Comparison of ENCODE assay signal across 25 mouse cellular contexts in the genomic region with DNA sequence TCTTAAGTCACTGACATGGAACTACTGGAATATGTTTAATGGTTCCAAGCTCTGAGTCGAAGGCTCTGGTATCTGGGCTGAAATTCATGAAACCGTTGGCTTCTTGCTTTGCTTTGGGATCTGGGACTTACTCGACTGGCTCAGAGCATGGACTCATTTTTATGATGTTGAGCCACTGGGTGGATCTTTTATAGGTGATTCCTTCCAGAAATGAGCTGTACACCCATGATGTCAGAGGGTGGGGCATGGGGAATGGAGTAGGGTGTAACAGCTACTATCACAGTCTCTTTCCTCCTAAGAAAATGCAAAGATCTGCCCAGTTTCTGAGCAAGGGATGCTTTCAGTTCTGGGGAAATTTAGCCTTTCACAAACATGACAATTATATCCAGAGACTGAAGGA. TPM values are rescaled to one million over a fixed set of nuclear protein-coding genes. Genes with fewer than 3 reads are reported as not detected.
A peak's percentile ranks its signal among the peaks of the same experiment; 100 is the strongest.
DNase-seq lines count a peak whose midpoint lies in the region; ATAC-seq and TF ChIP-seq lines count a peak whose summit lies in the region.
"Had no signal": no experiment of that assay in that cellular context is flagged by ENCODE, and none has a peak within 500 bp of the region (broad histone marks: within the 10 kb centered on the region; RNA-seq: fewer than 3 reads in every experiment).

No protein-coding gene starts in this region.

- ATAC-seq in limb, embryonic 14.5 days (ENCODE audit: low FRiP score, low read depth): no peak
- ATAC-seq: forebrain, embryonic 13.5 days; inflammation-experienced regulatory T-cells, adult 6 months; liver, embryonic 12.5 days; midbrain, embryonic 15.5 days had no signal

- 0 out of 2 replicates have a peak, but pooled peaks cover 4% of the 10 kb centered on the region for H3K4me1 ChIP-seq in limb, embryonic 14.5 days (ENCODE audit: control insufficient read depth, insufficient read depth, low read length)
- H3K4me1 ChIP-seq in limb, embryonic 10.5 days: no peaks in the 10 kb centered on the region
- H3K4me1 ChIP-seq: embryonic facial prominence, embryonic 13.5 days; forebrain, embryonic 13.5 days; liver, embryonic 12.5 days; midbrain, embryonic 15.5 days had no signal

- no peaks in the 10 kb centered on the region for H3K36me3 ChIP-seq in limb, embryonic 14.5 days (ENCODE audit: control insufficient read depth, insufficient read depth, low read length)
- H3K36me3 ChIP-seq in limb, embryonic 10.5 days: no peaks in the 10 kb centered on the region
- no peaks in the 10 kb centered on the region for H3K36me3 ChIP-seq in myocyte (ENCODE audit: control insufficient read depth, insufficient read depth)
- H3K36me3 ChIP-seq: embryonic facial prominence, embryonic 13.5 days; hindbrain, embryonic 13.5 days; liver, embryonic 12.5 days; midbrain, embryonic 15.5 days had no signal

- TF ChIP-seq CTCF in gastrocnemius, adult 2 months (IDR thresholded peaks at IDR 0.05): no peak

- no peak overlapping the region for H3K4me2 ChIP-seq in limb, embryonic 14.5 days (replicated peaks; ENCODE audit: low read depth, low read length, severe bottlenecking)
- peak overlapping the region; percentile 26 for H3K4me2 ChIP-seq in myocyte (ENCODE audit: low read depth)
- H3K4me2 ChIP-seq: embryonic facial prominence, embryonic 13.5 days; forebrain, embryonic 13.5 days; hindbrain, embryonic 13.5 days; liver, embryonic 12.5 days; midbrain, embryonic 15.5 days had no signal

- no peaks in the 10 kb centered on the region for H3K27me3 ChIP-seq in limb, embryonic 14.5 days (ENCODE audit: control insufficient read depth, insufficient read depth, low read length)
- no peaks in the 10 kb centered on the region for H3K27me3 ChIP-seq in limb, embryonic 10.5 days (ENCODE audit: low read depth, poor library complexity, severe bottlenecking)
- H3K27me3 ChIP-seq in myocyte (ENCODE audit: control insufficient read depth, insufficient read depth, insufficient read length): no peaks in the 10 kb centered on the region
- H3K27me3 ChIP-seq: embryonic facial prominence, embryonic 13.5 days; forebrain, embryonic 13.5 days; hindbrain, embryonic 13.5 days; liver, embryonic 12.5 days; midbrain, embryonic 15.5 days had no signal

- intact Hi-C loops in gastrocnemius, adult 2 months (cut with DNase I): loop anchor here (5.0 kb wide), 1 partner anchor 52 kb away; no protein-coding TSS in a partner anchor

- no peak overlapping the region for H3K4me3 ChIP-seq in limb, embryonic 14.5 days (replicated peaks; ENCODE audit: low read length)
- no peak overlapping the region for H3K4me3 ChIP-seq in limb, embryonic 10.5 days
- no peak overlapping the region for H3K4me3 ChIP-seq in gastrocnemius, adult 2 months
- no peak overlapping the region for H3K4me3 ChIP-seq in myocyte
- H3K4me3 ChIP-seq: embryonic facial prominence, embryonic 13.5 days; forebrain, embryonic 13.5 days; hindbrain, embryonic 13.5 days; left cerebral cortex, adult 2 months; liver, embryonic 12.5 days; midbrain, embryonic 15.5 days had no signal

- no peaks in the 10 kb centered on the region for H3K79me2 ChIP-seq in myocyte (ENCODE audit: control insufficient read depth, insufficient read depth)

- no peak overlapping the region for H3ac ChIP-seq in myocyte (ENCODE audit: control insufficient read depth, insufficient read length)

- no peak overlapping the region for H3K27ac ChIP-seq in limb, embryonic 14.5 days (replicated peaks; ENCODE audit: low read depth, low read length)
- H3K27ac ChIP-seq in limb, embryonic 10.5 days: no peak overlapping the region
- H3K27ac ChIP-seq in gastrocnemius, adult 2 months: peak overlapping the region; percentile 50
- H3K27ac ChIP-seq: embryonic facial prominence, embryonic 13.5 days; forebrain, embryonic 13.5 days; hindbrain, embryonic 13.5 days; left cerebral cortex, adult 2 months; liver, embryonic 12.5 days; midbrain, embryonic 15.5 days; stomach, postnatal 0 days had no signal

- 79% methylated on average over 3 of the region's 3 CpGs for WGBS in limb, embryonic 14.5 days
- 91% methylated on average over 3 of the region's 3 CpGs for WGBS in limb, embryonic 10.5 days

- no peak for TF ChIP-seq POLR2A in limb, embryonic 14.5 days (IDR thresholded peaks at IDR 0.05; ENCODE audit: borderline replicate concordance, extremely low read depth, insufficient read depth, insufficient read length)
- no peak for TF ChIP-seq POLR2A in myocyte (IDR thresholded peaks at IDR 0.05; ENCODE audit: insufficient read length, low read depth)

- H3K9ac ChIP-seq in limb, embryonic 14.5 days (ENCODE audit: low read depth, low read length, severe bottlenecking): no peak overlapping the region
- H3K9ac ChIP-seq: embryonic facial prominence, embryonic 13.5 days; forebrain, embryonic 13.5 days; hindbrain, embryonic 13.5 days; liver, embryonic 12.5 days; midbrain, embryonic 15.5 days had no signal

- no peaks in the 10 kb centered on the region for H3K9me3 ChIP-seq in limb, embryonic 14.5 days (ENCODE audit: control insufficient read depth, low read length)
- H3K9me3 ChIP-seq in limb, embryonic 10.5 days (replicated peaks): no peaks in the 10 kb centered on the region
- H3K9me3 ChIP-seq: embryonic facial prominence, embryonic 13.5 days; forebrain, embryonic 13.5 days; hindbrain, embryonic 13.5 days; liver, embryonic 12.5 days; midbrain, embryonic 15.5 days had no signal

- DNase-seq in limb, embryonic 14.5 days (ENCODE audit: low spot score): peak; percentile 9
- no peak for DNase-seq in limb, embryonic 10.5 days (ENCODE audit: low spot score)
- peak; percentile 51 for DNase-seq in gastrocnemius, adult 2 months
- DNase-seq in gastrocnemius, postnatal 25 days: peak; percentile 53
- no peak for DNase-seq in cerebellum, postnatal 14 days
- DNase-seq in ovary, postnatal 14 days (ENCODE audit: low spot score): no peak
- DNase-seq: adrenal gland, postnatal 14 days; cerebellum, adult 2 months; cerebellum, postnatal 36 days; embryo, embryonic 11 days; kidney, adult 18-20 months; lung, adult 18-20 months; lung, postnatal 10 days; right cerebral cortex, adult 18-20 months; thymus, adult 2 months; thymus, postnatal 4 days had no signal

TF ChIP-seq in myocyte, 11 proteins besides CTCF, POLR2A, EP300 and RAD21:
- TF ChIP-seq MYOG (IDR thresholded peaks at IDR 0.05; ENCODE audit: control insufficient read depth in 1 of 3, insufficient read depth in 1 of 3, insufficient read length in 2 of 3, low read depth in 2 of 3) (no peak), USF1 (IDR thresholded peaks at IDR 0.05; ENCODE audit: low read depth) (no peak), POLR2AphosphoS2 (IDR thresholded peaks at IDR 0.05; ENCODE audit: insufficient read length, low read depth) (no peak), MYOD1 (IDR thresholded peaks at IDR 0.05; ENCODE audit: control insufficient read depth in 1 of 3, insufficient read length in 2 of 3, low read depth in 2 of 3) (no peak), E2F4 (IDR thresholded peaks at IDR 0.05; ENCODE audit: insufficient read depth) (no peak), REST (IDR thresholded peaks at IDR 0.05; ENCODE audit: insufficient read depth, insufficient read length) (no peak), SRF (IDR thresholded peaks at IDR 0.05; ENCODE audit: control insufficient read depth, insufficient read length, low read depth) (no peak), CEBPB (IDR thresholded peaks at IDR 0.05; ENCODE audit: insufficient read depth, poor library complexity, severe bottlenecking) (no peak), TCF3 (IDR thresholded peaks at IDR 0.05; ENCODE audit: insufficient read length, low read depth) (no peak), MAX (IDR thresholded peaks at IDR 0.05; ENCODE audit: low read depth) (no peak), TCF12 (IDR thresholded peaks at IDR 0.05; ENCODE audit: insufficient read depth, poor library complexity, severe bottlenecking) (no peak)

RNA-seq across cellular contexts. Expression of a gene that starts 57.0 kb away (rescaled TPM):
- polyA plus RNA-seq in limb, embryonic 14.5 days (2012; rRNA removed): 5.1 and 5.7 TPM in 2 replicates
- polyA plus RNA-seq in limb, embryonic 14.5 days (2014; fragmentation: Nextera tagmentation; extraction: Ambion mirVana): 7.8 and 10.9 TPM in 2 replicates
- polyA plus RNA-seq in limb, embryonic 10.5 days (2016; fragmentation: Nextera tagmentation; extraction: Ambion mirVana): 8.1 and 8.5 TPM in 2 replicates
- total RNA-seq in gastrocnemius, adult 2 months (2021): 10 to 100 TPM in 1 of 2 experiments, 1 to 10 TPM in 1; 8.8 to 11.0 TPM
- total RNA-seq in gastrocnemius, postnatal 25 days (2021): 1 to 10 TPM; 5.6 to 7.1 TPM
- 12.7 TPM for polyA plus RNA-seq in myocyte (2012; fragmentation: generic; extraction: Trizol)

Comparison
In these comparisons a context has a peak if more than half of its experiments do, and no peak if none do; other contexts are left out.
1. DNase-seq: peak in limb, embryonic 14.5 days (single experiment), gastrocnemius, adult 2 months (single experiment) and gastrocnemius, postnatal 25 days (single experiment); none in limb, embryonic 10.5 days (single experiment), cerebellum, postnatal 14 days (0 of 2) and ovary, postnatal 14 days (single experiment).